Mouse (Mus musculus) MEL (cell line): ENCODE measurements around the gene Lin7a.

ENCODE experiments used
- ELF1 ChIP-seq: IDR thresholded peaks from 2 replicates; pipeline ENCODE4 v1.6.1; 2014; ENCODE audit warnings: low read depth, mild to moderate bottlenecking, inconsistent platforms, low read length, improper control_type of control experiment, moderate library complexity
- GATA1 ChIP-seq: IDR thresholded peaks from 2 replicates; pipeline ENCODE4 v1.6.1; 2011; ENCODE audit warnings: low read depth, low read length, improper control_type of control experiment
- MYC ChIP-seq: IDR thresholded peaks from 2 replicates; pipeline ENCODE4 v1.6.1; 2011; ENCODE audit warnings: low read depth, mild to moderate bottlenecking, low read length, improper control_type of control experiment, moderate library complexity
- NELFE ChIP-seq: IDR thresholded peaks from 2 replicates; pipeline ENCODE4 v1.6.1; 2011; ENCODE audit warnings: low read depth, low read length, improper control_type of control experiment
- POLR2A ChIP-seq, 2 experiments: IDR thresholded peaks; 2 replicates each; pipeline ENCODE4 v1.6.1; 2011 to 2012; ENCODE audit warnings: low read length in 2 of 2, mild to moderate bottlenecking in 2 of 2, control low read depth in 1 of 2, improper control_type of control experiment in 1 of 2, low read depth in 1 of 2, moderate library complexity in 1 of 2; ENCODE audit not compliant: control insufficient read depth in 1 of 2, insufficient read depth in 1 of 2, poor library complexity in 1 of 2
- RCOR1 ChIP-seq: IDR thresholded peaks from 2 replicates; pipeline ENCODE4 v1.6.1; 2012; ENCODE audit warnings: low read depth, mild to moderate bottlenecking, inconsistent platforms, low read length, improper control_type of control experiment
- TBP ChIP-seq: IDR thresholded peaks from 2 replicates; pipeline ENCODE4 v1.8.0; 2011; ENCODE audit warnings: low read depth, low read length, improper control_type of control experiment
- ZMIZ1 ChIP-seq: IDR thresholded peaks from 2 replicates; pipeline ENCODE4 v1.6.1; 2012; ENCODE audit warnings: low read depth, mild to moderate bottlenecking, inconsistent platforms, low read length, improper control_type of control experiment, moderate library complexity

DNA sequence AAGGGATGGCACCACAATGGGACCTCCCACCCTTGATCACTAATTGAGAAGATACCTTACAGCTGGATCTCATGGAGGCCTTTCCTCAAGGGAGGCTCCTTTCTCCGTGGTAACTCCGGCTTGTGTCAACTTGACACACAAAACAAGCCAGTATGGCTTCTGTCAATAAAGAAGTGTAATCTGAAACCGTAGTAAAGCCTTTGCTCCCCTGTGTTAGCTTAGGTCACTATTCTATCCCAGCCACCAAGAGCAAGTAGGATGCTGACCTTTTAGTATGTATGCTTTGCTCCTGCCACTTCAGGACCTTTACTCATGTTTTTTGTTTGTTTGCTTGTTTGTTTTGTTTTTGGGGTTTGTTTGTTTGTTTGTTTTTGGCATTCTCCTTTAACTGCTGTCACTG is 41.9 kb downstream of the Lin7a start:
- TF ChIP-seq MYC: no peak
- TF ChIP-seq GATA1: no peak
- TF ChIP-seq NELFE: no peak
- no peak for TF ChIP-seq ELF1
- no peak for TF ChIP-seq ZMIZ1
- TF ChIP-seq TBP: no peak
- no peak for TF ChIP-seq POLR2A (IDR thresholded peaks at IDR 0.05; ENCODE audit: control insufficient read depth in 1 of 2, insufficient read depth in 1 of 2, low read depth in 1 of 2, low read length in 2 of 2, poor library complexity in 1 of 2)
- TF ChIP-seq RCOR1: no peak
